Mouse (Mus musculus): ENCODE measurements around the gene Gpatch2l. TPM values are rescaled to one million over a fixed set of nuclear protein-coding genes. Genes with fewer than 3 reads are reported as not detected.

Gene Gpatch2l
- total and polyA plus RNA-seq, 3 experiments: 7.0 to 18.6 (median 17.6) TPM

- DNase-seq: no peak
Measured at GRCm38 (mm10) chr12:86276895-86277294, 35.2 kb downstream of the Gpatch2l start.

- no peak for DNase-seq
Measured at GRCm38 (mm10) chr12:86280000-86280399, 38.3 kb downstream of the Gpatch2l start.

- DNase-seq: no peak
Measured at GRCm38 (mm10) chr12:86285704-86286103, 44.0 kb downstream of the Gpatch2l start.

- no peak for DNase-seq
Measured at GRCm38 (mm10) chr12:86297450-86297849, 55.8 kb downstream of the Gpatch2l start.

GRCm38 (mm10) chr12:86302973-86303372 lies 61.3 kb downstream of the Gpatch2l start:
- no peak for DNase-seq

GRCm38 (mm10) chr12:86305045-86305444 lies 63.4 kb downstream of the Gpatch2l start:
- no peak for DNase-seq

- peak; percentile 17 for DNase-seq
Measured at GRCm38 (mm10) chr12:86305635-86306243, 64.1 kb downstream of the Gpatch2l start.

GRCm38 (mm10) chr12:86309474-86309873 lies 67.8 kb downstream of the Gpatch2l start:
- no peak for DNase-seq

- DNase-seq: no peak
Measured at GRCm38 (mm10) chr12:86309902-86310301, 68.2 kb downstream of the Gpatch2l start.

- DNase-seq: no peak
Measured at GRCm38 (mm10) chr12:86320629-86321028, 79.0 kb downstream of the Gpatch2l start.

- no peak for DNase-seq
Measured at GRCm38 (mm10) chr12:86324297-86324696, 82.6 kb downstream of the Gpatch2l start.

- DNase-seq: no peak
Measured at GRCm38 (mm10) chr12:86329813-86330212, 88.2 kb downstream of the Gpatch2l start.

GRCm38 (mm10) chr12:86330684-86331083 lies 89.0 kb downstream of the Gpatch2l start:
- no peak for DNase-seq

- DNase-seq: no peak
Measured at GRCm38 (mm10) chr12:86331248-86331647, 89.6 kb downstream of the Gpatch2l start.

GRCm38 (mm10) chr12:86336209-86336608 lies 94.6 kb downstream of the Gpatch2l start:
- no peak for DNase-seq

GRCm38 (mm10) chr12:86336887-86337286 lies 95.2 kb downstream of the Gpatch2l start:
- no peak for DNase-seq

Other genes starting within 250 kb of the Gpatch2l start
- gene Tgfb3, start 162.8 kb upstream of the Gpatch2l start, total RNA-seq (2021): 10 to 100 TPM in 1 of 2 experiments, 1 to 10 TPM in 1; 9.7 to 16.3 TPM
- 8.7 TPM in 2 replicates for gene Tgfb3, start 162.8 kb upstream of the Gpatch2l start, polyA plus RNA-seq (2012; rRNA removed)
- 10 to 100 TPM; 18.3 to 30.3 TPM for gene Ift43, start 159.3 kb upstream of the Gpatch2l start, total RNA-seq (2021)
- gene Ift43, start 159.3 kb upstream of the Gpatch2l start, polyA plus RNA-seq (2012; rRNA removed): 10.6 and 10.9 TPM in 2 replicates
- gene Esrrb, start 119.3 kb downstream of the Gpatch2l start, total RNA-seq (2021): under 1 TPM; 0.23 to 0.35 TPM
- gene Esrrb, start 119.3 kb downstream of the Gpatch2l start, polyA plus RNA-seq (2012; rRNA removed): 0.16 and 0.26 TPM in 2 replicates